Mouse (Mus musculus) thymus, adult 2 months (tissue): ENCODE measurements around the gene Tstd2. TPM values are rescaled to one million over a fixed set of nuclear protein-coding genes. Genes with fewer than 3 reads are reported as not detected.
A peak's percentile ranks its signal among the peaks of the same experiment; 100 is the strongest.

Experiments used
- DNase-seq: peaks from one replicate; pipeline ENCODE4 v3.0.0; 2021
- H3K27ac ChIP-seq: fragments of 200-500 bp; 2 replicates; pipeline ENCODE4 v1.5.1; 2012; ENCODE audit warnings: low read length, control low read depth; ENCODE audit not compliant: control insufficient read depth, insufficient read depth
- H3K27me3 ChIP-seq: fragments of 200-500 bp; 2 replicates; pipeline ENCODE4 v1.6.1; 2012; ENCODE audit warnings: mild to moderate bottlenecking, low read length, moderate library complexity, mixed read lengths; ENCODE audit not compliant: control insufficient read depth, insufficient read depth
- H3K36me3 ChIP-seq: fragments of 200-500 bp; 2 replicates; pipeline ENCODE4 v1.6.1; 2012; ENCODE audit warnings: mild to moderate bottlenecking, low read length, moderate library complexity; ENCODE audit not compliant: control insufficient read depth, insufficient read depth
- H3K4me1 ChIP-seq: fragments of 200-500 bp; replicated peaks from 2 replicates; pipeline ENCODE4 v1.6.1; 2012; ENCODE audit warnings: low read length; ENCODE audit not compliant: control insufficient read depth, insufficient read depth
- H3K4me3 ChIP-seq: fragments of 200-500 bp; 2 replicates; pipeline ENCODE4 v1.5.1; 2012; ENCODE audit warnings: mild to moderate bottlenecking, low read length, control low read depth, moderate library complexity; ENCODE audit not compliant: control insufficient read depth, insufficient read depth
- CTCF ChIP-seq: fragments of 200-500 bp; IDR thresholded peaks from 2 replicates; pipeline ENCODE4 v1.5.1; 2012; ENCODE audit warnings: mild to moderate bottlenecking, control low read depth, low read length, moderate library complexity, borderline replicate concordance; ENCODE audit not compliant: control insufficient read depth, poor library complexity, insufficient read depth; ENCODE audit errors: extremely low read depth
- POLR2A ChIP-seq: fragments of 200-500 bp; IDR thresholded peaks from 2 replicates; pipeline ENCODE4 v1.6.1; 2012; ENCODE audit warnings: mild to moderate bottlenecking, low read length, control low read depth, moderate library complexity; ENCODE audit not compliant: control insufficient read depth, poor library complexity, insufficient read depth; ENCODE audit errors: extremely low read depth
- WGBS: fragments of 180-500 bp; shearing (Covaris S2); methylation state at CpG from one replicate; pipeline ENCODE4 v1.1.7; 2018; 5-methylcytosine and 5-hydroxymethylcytosine counted together
- polyA plus RNA-seq: library from polyadenylated mRNA; depleted of rRNA; stranded (reverse); fragments of >200 nt; gene quantifications from 2 replicates; pipeline ENCODE4 v1.2.3, GENCODE M21; 2012

Tstd2 gene
- polyA plus RNA-seq, 1 experiment = 20.3 TPM

DNA sequence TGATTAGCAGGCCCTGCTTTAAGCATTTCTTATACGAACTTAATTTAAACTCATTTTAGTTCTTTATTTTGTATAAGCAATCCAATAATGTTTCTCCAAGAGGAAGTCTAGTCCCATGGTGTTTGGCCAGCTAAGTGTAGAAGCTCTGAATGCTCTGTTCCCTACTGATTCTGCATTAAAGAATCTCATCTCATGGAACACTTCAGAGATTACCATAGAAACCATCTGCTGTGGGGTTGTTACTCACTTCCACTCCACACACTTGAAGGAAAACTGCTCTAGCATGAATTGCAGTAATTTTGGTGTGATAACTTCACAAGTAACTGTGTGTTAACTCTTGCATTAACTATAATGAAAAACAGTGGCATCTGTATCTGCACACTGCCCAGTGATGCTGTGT is 8.4 kb upstream of the Tstd2 start:
- Histone ChIP-seq H3K4me3 (no peak overlapping the region), H3K27me3 (no peaks in the 10 kb centered on the region), H3K36me3 (peaks cover 37% of the 10 kb centered on the region), H3K4me1 (no peaks in the 10 kb centered on the region), H3K27ac (no peak overlapping the region)
- WGBS = 100% methylated on average over 1 of the region's 1 CpGs
- DNase-seq = no peak
- TF ChIP-seq POLR2A (no peak), CTCF (no peak)

DNA sequence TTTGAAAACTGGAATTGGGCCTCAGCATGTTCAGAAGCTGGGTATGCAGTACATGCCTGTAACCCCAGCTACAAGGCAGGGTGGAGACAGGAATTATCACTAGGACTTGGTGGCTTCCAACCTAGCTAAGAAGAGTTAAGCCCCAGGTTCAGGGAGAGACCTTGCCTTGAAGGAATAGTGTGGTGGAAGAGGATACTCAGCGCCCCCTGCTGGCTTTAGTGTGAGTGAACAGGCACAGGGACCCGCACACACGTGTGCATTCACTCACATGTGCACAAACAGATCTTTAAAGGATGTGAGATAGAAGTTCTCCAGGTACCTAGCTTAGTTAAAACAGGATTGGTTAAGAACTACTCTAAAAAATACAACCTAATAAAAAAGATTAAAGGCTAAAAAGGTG is 5.8 kb upstream of the Tstd2 start:
- TF ChIP-seq POLR2A (no peak), CTCF (no peak)
- 89% methylated on average over 3 of the region's 3 CpGs for WGBS
- Histone ChIP-seq H3K27me3 (no peaks in the 10 kb centered on the region), H3K4me3 (no peak overlapping the region), H3K27ac (no peak overlapping the region), H3K4me1 (peaks cover 4% of the 10 kb centered on the region), H3K36me3 (peaks cover 18% of the 10 kb centered on the region)
- no peak for DNase-seq

DNA sequence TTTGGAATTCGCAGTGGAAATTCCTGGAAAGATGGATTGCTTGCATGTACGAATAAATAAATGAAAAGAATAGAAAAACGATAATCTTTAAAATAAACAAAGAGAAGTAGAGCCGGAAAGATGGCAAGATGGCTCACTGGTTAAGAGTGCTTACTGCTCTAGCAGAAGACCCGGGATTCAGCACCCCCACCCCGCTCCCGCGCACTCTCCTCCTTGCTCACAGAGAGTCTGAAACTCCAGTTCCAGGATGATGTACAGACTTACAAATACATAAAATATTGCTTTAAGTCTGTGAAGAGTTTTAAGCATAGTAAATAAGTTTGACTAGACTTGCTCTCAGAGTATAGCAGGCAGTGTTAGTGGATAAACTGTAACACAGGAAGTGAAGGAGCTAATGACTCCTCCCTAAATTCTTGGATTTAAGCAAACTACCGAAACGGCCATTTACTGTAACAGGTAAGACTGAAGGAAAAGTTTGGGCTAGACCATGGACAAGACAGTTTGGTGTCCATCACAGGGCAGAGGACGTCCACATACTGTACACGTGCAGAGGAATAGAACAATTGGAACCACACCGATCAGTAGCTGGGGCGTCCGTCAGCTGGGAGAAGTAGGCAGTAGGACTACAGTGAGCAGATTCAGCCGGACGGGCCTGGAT is 736 bp downstream of the Tstd2 start:
- WGBS = 12% methylated on average over 17 of the region's 17 CpGs
- no peaks in the 10 kb centered on the region for H3K36me3 ChIP-seq
- DNase-seq = no peak
- H3K4me3 ChIP-seq = peak overlapping the region; percentile 68
- no peaks in the 10 kb centered on the region for H3K27me3 ChIP-seq
- TF ChIP-seq CTCF (no peak), POLR2A (no peak)
- H3K27ac ChIP-seq = no peak overlapping the region
- peaks cover 4% of the 10 kb centered on the region for H3K4me1 ChIP-seq

DNA sequence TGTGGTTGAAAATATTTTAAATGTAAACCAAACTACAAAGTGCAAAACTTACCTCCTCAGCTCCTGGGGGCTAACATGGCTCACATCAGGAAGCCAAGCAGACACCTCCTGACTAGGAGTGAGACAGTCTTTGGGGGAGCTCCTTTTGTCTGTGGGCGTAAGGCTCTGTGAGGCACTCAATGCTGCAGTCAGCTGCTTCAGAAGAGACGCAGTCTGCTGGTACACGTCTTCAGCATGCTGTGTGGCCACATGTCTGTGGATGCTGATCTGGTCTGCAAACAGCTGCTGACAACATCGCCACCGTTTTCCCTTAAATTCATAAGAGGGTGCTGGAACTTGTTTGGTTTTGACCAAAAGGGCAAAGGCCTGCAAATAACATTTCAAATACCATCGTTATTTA is 6.7 kb downstream of the Tstd2 start:
- TF ChIP-seq POLR2A (no peak), CTCF (no peak)
- peaks cover 11% of the 10 kb centered on the region for H3K36me3 ChIP-seq
- DNase-seq = no peak
- WGBS = 93% methylated on average over 6 of the region's 6 CpGs
- H3K27me3 ChIP-seq = no peaks in the 10 kb centered on the region
- no peaks in the 10 kb centered on the region for H3K4me1 ChIP-seq
- no peak overlapping the region for H3K4me3 ChIP-seq
- no peak overlapping the region for H3K27ac ChIP-seq

DNA sequence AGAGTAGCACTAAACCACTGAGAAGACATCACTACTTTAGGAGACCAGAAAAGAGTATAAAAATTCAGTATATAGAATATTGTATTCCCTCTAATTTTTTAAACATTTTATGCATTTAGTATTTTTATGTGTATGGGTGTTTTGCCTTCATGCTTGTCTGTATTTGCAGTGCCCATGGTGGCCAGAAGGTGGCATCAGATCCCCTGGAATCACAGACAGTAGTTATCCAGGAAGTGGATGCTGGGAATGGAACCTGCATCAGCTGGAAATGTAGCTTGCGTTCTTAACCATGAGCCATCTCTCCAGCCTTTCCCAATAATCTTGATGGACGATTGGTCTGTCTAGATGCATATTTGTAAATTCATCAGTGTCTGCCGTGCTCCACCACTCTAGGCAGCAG is 8.3 kb downstream of the Tstd2 start:
- H3K27ac ChIP-seq = no peak overlapping the region
- H3K4me3 ChIP-seq = no peak overlapping the region
- peak; percentile 67 for DNase-seq
- 94% methylated on average over 3 of the region's 3 CpGs for WGBS
- TF ChIP-seq POLR2A (no peak), CTCF (no peak)
- no peaks in the 10 kb centered on the region for H3K27me3 ChIP-seq
- no peaks in the 10 kb centered on the region for H3K4me1 ChIP-seq
- peaks cover 11% of the 10 kb centered on the region for H3K36me3 ChIP-seq

DNA sequence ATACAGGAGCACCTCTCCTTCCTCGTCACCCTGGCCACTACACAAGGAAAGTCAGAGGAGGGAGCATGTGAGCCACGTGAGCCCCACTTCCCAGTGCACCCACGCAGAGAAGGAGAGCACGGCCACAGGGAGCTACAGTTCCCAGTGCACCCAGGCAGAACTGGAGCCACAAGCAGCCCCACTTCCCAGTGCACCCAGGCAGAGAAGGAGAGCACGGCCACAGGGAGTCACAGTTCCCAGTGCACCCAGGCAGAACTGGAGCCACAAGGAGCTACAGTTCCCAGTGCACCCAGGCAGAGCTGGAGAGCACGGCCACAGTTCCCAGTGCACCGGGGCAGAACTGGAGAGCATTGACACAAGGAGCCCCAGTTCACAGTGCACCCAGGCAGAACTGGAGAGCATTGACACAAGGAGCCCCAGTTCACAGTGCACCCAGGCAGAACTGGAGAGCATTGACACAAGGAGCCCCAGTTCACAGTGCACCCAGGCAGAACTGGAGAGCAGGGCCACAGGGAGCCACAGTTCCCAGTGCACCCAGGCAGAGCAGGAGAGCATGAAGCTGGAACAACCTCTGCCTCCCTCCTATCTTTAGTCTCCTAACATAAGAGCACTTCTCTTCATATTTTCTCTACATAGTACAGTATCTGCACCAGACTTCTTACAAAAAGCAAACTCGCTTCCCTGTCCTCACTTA is 9.0 kb downstream of the Tstd2 start:
- 97% methylated on average over 8 of the region's 8 CpGs for WGBS
- Histone ChIP-seq H3K4me1 (no peaks in the 10 kb centered on the region), H3K36me3 (peaks cover 17% of the 10 kb centered on the region), H3K27me3 (no peaks in the 10 kb centered on the region), H3K27ac (no peak overlapping the region), H3K4me3 (no peak overlapping the region)
- DNase-seq = no peak
- TF ChIP-seq CTCF (no peak), POLR2A (no peak)

DNA sequence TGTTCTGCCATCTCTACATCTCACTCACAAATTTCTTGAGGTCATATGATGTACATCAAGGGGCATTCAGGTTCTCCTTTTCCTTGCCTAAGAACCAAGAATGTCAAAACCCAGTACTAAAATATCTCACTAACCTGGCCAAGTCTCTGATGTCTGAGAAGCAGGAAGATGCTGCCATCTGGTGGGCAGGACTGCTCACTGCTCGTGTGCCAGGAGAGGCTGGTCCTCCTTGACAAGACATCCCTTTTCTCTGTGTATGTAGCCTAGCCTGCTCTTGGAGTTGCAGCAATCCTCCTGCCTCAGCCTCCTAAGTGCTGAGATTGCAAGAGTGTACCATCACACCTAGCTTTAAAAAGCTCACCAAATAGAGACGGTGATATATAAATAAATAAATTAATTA is 12.0 kb downstream of the Tstd2 start:
- 48% methylated on average over 2 of the region's 2 CpGs for WGBS
- TF ChIP-seq CTCF = peak; percentile 61; the same call in 1 of the 2 replicates
- TF ChIP-seq POLR2A = no peak
- H3K4me3 ChIP-seq = no peak overlapping the region
- peaks cover 37% of the 10 kb centered on the region for H3K36me3 ChIP-seq
- H3K4me1 ChIP-seq = no peaks in the 10 kb centered on the region
- H3K27me3 ChIP-seq = no peaks in the 10 kb centered on the region
- DNase-seq = peak; percentile 64
- no peak overlapping the region for H3K27ac ChIP-seq
